Mouse (Mus musculus): ENCODE data around the gene Csf2. TPM values are rescaled to one million over a fixed set of nuclear protein-coding genes. Genes with fewer than 3 reads are reported as not detected.

The Csf2 gene
- total and polyA plus RNA-seq, 3 experiments, result 0.79 to 2.4 (median 1.9) TPM

GRCm38 (mm10) chr11:54293980-54294807, 44.7 kb upstream of the Csf2 start (continued):
- peak; percentile 98 for TF ChIP-seq MEF2A (IDR thresholded peaks at IDR 0.05; ENCODE audit: borderline replicate concordance, low read depth, low read length)
- TF ChIP-seq ZC3H11A (IDR thresholded peaks at IDR 0.05; ENCODE audit: low read depth, low read length), result no peak
- TF ChIP-seq UBTF (IDR thresholded peaks at IDR 0.05; ENCODE audit: low read depth, low read length), result no peak
- peak; percentile 45 for TF ChIP-seq SIN3A (IDR thresholded peaks at IDR 0.05; ENCODE audit: low read length)
- peak; percentile 98 for TF ChIP-seq EP300 (IDR thresholded peaks at IDR 0.05; ENCODE audit: low read length)
- TF ChIP-seq CHD1 (IDR thresholded peaks at IDR 0.05; ENCODE audit: low read depth, low read length), result no peak
- peak; percentile 99 for TF ChIP-seq RCOR1 (conservative IDR thresholded peaks at IDR 0.05; ENCODE audit: low read depth, low read length)
- no peak; the same call in 1 of the 2 replicates for TF ChIP-seq ZMIZ1 (IDR thresholded peaks at IDR 0.05; ENCODE audit: low read depth, low read length)
- peak in 1 of 2 experiments; percentile 36; a peak in 2 of 4 replicates for TF ChIP-seq CTCF (conservative IDR thresholded peaks at IDR 0.05 in 1 of 2, IDR thresholded peaks at IDR 0.05 in 1 of 2; ENCODE audit: low read depth in 2 of 2, low read length in 2 of 2)
- peak; percentile 76; the same call in 1 of the 2 replicates for TF ChIP-seq MYC (IDR thresholded peaks at IDR 0.05; ENCODE audit: low read depth, low read length)
- peak; percentile 84 for TF ChIP-seq MAZ (IDR thresholded peaks at IDR 0.05; ENCODE audit: low read depth, low read length)
- TF ChIP-seq BHLHE40 (IDR thresholded peaks at IDR 0.05; ENCODE audit: low read depth, low read length), result peak; percentile 93
- TF ChIP-seq POLR2A (IDR thresholded peaks at IDR 0.05; ENCODE audit: low read depth, low read length), result peak; percentile 31; the same call in 1 of the 2 replicates

- H3K4me2 ChIP-seq (ENCODE audit: insufficient read depth, low read depth, poor library complexity, severe bottlenecking), result no peak overlapping the region
- H3K4me1 ChIP-seq (ENCODE audit: control insufficient read depth in 1 of 2, insufficient read depth in 2 of 2), result peaks cover 53 to 94% of the 10 kb centered on the region in 2 experiments
- no peaks in the 10 kb centered on the region for H3K27me3 ChIP-seq (replicated peaks)
- H3K36me3 ChIP-seq (replicated peaks in 1 of 2; ENCODE audit: control insufficient read depth in 1 of 2, insufficient read depth in 1 of 2, low read length in 1 of 2), result no peaks in the 10 kb centered on the region
- no peak overlapping the region for H3K4me3 ChIP-seq (replicated peaks in 1 of 3; ENCODE audit: low read depth in 2 of 3, low read length in 2 of 3, poor library complexity in 1 of 3)
- in situ Hi-C loops (cut with MboI; ENCODE audit: low pct_ligation_motif_present, low pct_unique_long_range_greater_than_20kb, low sequenced_read_pairs), result no loop called here
- no peak for DNase-seq (ENCODE audit: extremely low read depth)
- no peak overlapping the region for H3K27ac ChIP-seq (ENCODE audit: insufficient read depth, low read depth)
- no peak for TF ChIP-seq ELF1 (IDR thresholded peaks at IDR 0.05; ENCODE audit: low read depth, low read length)
- no peak for TF ChIP-seq PAX5 (IDR thresholded peaks at IDR 0.05; ENCODE audit: low read length)
- no peak for TF ChIP-seq SIN3A (IDR thresholded peaks at IDR 0.05; ENCODE audit: low read length)
- H3K9me3 ChIP-seq (replicated peaks; ENCODE audit: low read length), result no peaks in the 10 kb centered on the region
- no peak overlapping the region for H3K9ac ChIP-seq (ENCODE audit: insufficient read depth, low read depth)
- dilution Hi-C loops (cut with MboI; ENCODE audit: extremely low pct_ligation_motif_present, extremely low pct_unique_long_range_greater_than_20kb, low sequenced_read_pairs), result no loop called here
- no peaks in the 10 kb centered on the region for H3K79me2 ChIP-seq (replicated peaks; ENCODE audit: control insufficient read depth, extremely low read depth, insufficient read depth, poor library complexity, severe bottlenecking)
These were observed 42.7 kb upstream of the Csf2 start for GRCm38 (mm10) chr11:54292163-54292562.

GRCm38 (mm10) chr11:54287821-54288453, 38.5 kb upstream of the Csf2 start:
- Histone ChIP-seq H3K4me1 (ENCODE audit: control insufficient read depth in 1 of 2, insufficient read depth in 2 of 2) (peaks cover 23 to 52% of the 10 kb centered on the region in 2 experiments), H3K4me2 (ENCODE audit: insufficient read depth, low read depth, poor library complexity, severe bottlenecking) (peak overlapping the region; percentile 1), H3K9ac (ENCODE audit: insufficient read depth, low read depth) (no peak overlapping the region), H3K4me3 (replicated peaks in 1 of 3; ENCODE audit: low read depth in 2 of 3, low read length in 2 of 3, poor library complexity in 1 of 3) (peak overlapping the region in 1 of 3 experiments; percentile 20), H3K36me3 (replicated peaks in 1 of 2; ENCODE audit: control insufficient read depth in 1 of 2, insufficient read depth in 1 of 2, low read length in 1 of 2) (no peaks in the 10 kb centered on the region), H3K27me3 (replicated peaks) (no peaks in the 10 kb centered on the region), H3K9me3 (replicated peaks; ENCODE audit: low read length) (peaks cover 4% of the 10 kb centered on the region), H3K79me2 (replicated peaks; ENCODE audit: control insufficient read depth, extremely low read depth, insufficient read depth, poor library complexity, severe bottlenecking) (no peaks in the 10 kb centered on the region), H3K27ac (ENCODE audit: insufficient read depth, low read depth) (peak overlapping the region; percentile 50)
- in situ Hi-C loops (cut with MboI; ENCODE audit: low pct_ligation_motif_present, low pct_unique_long_range_greater_than_20kb, low sequenced_read_pairs), result no loop called here
- peak; percentile 60 for DNase-seq (ENCODE audit: extremely low read depth)
- dilution Hi-C loops (cut with MboI; ENCODE audit: extremely low pct_ligation_motif_present, extremely low pct_unique_long_range_greater_than_20kb, low sequenced_read_pairs), result no loop called here
- TF ChIP-seq SMC3 (IDR thresholded peaks at IDR 0.05; ENCODE audit: low read depth, low read length), result no peak
- peak; percentile 51; the same call in 1 of the 2 replicates for TF ChIP-seq JUN (IDR thresholded peaks at IDR 0.05; ENCODE audit: insufficient read depth, low read depth, low read length)
- TF ChIP-seq KAT2A (IDR thresholded peaks at IDR 0.05; ENCODE audit: insufficient replicate concordance, low read length), result no peak
- TF ChIP-seq BHLHE40 (IDR thresholded peaks at IDR 0.05; ENCODE audit: low read depth, low read length), result no peak; the same call in 1 of the 2 replicates
- TF ChIP-seq NRF1 (IDR thresholded peaks at IDR 0.05; ENCODE audit: low read depth, low read length), result no peak; the same call in 1 of the 2 replicates
- no peak for TF ChIP-seq MXI1 (IDR thresholded peaks at IDR 0.05; ENCODE audit: low read depth, low read length)
- 0 out of 2 replicates have a peak, but pooled peaks have one; percentile 56 for TF ChIP-seq TCF12 (IDR thresholded peaks at IDR 0.05; ENCODE audit: low read depth, low read length)
- no peak for TF ChIP-seq CHD1 (IDR thresholded peaks at IDR 0.05; ENCODE audit: low read depth, low read length)
- no peak for TF ChIP-seq POLR2AphosphoS2 (IDR thresholded peaks at IDR 0.05; ENCODE audit: low read depth, low read length)
- TF ChIP-seq HCFC1 (IDR thresholded peaks at IDR 0.05; ENCODE audit: low read depth, low read length), result no peak; the same call in 1 of the 2 replicates
- 0 out of 2 replicates have a peak, but pooled peaks have one; percentile 6 for TF ChIP-seq SIN3A (IDR thresholded peaks at IDR 0.05; ENCODE audit: low read length)
- no peak for TF ChIP-seq ZNF384 (IDR thresholded peaks at IDR 0.05; ENCODE audit: low read depth, low read length)
- TF ChIP-seq RAD21 (IDR thresholded peaks at IDR 0.05; ENCODE audit: low read depth, low read length), result no peak
- TF ChIP-seq ETS1 (conservative IDR thresholded peaks at IDR 0.05; ENCODE audit: low read depth, low read length), result peak; percentile 61; the same call in 1 of the 2 replicates
- no peak for TF ChIP-seq NELFE (IDR thresholded peaks at IDR 0.05; ENCODE audit: low read depth, low read length)
- no peak for TF ChIP-seq MAZ (IDR thresholded peaks at IDR 0.05; ENCODE audit: low read depth, low read length)
- no peak for TF ChIP-seq UBTF (IDR thresholded peaks at IDR 0.05; ENCODE audit: low read depth, low read length)
